Mouse (Mus musculus) liver, adult 2 months (tissue): Measurements from ENCODE around the gene 4931428L18Rik. TPM values are rescaled to one million over a fixed set of nuclear protein-coding genes. Genes with fewer than 3 reads are reported as not detected.

Experiments
- DNase-seq: peaks from one replicate; pipeline ENCODE4 v3.0.0-alpha.2; 2011; ENCODE audit warnings: low read depth, low spot score; ENCODE audit errors: extremely low read depth
- H3K27ac ChIP-seq: fragments of 200-500 bp; replicated peaks from 2 replicates; pipeline ENCODE4 v1.5.1; 2012; ENCODE audit warnings: low read depth, mild to moderate bottlenecking, control low read depth, inconsistent platforms, low read length; ENCODE audit not compliant: insufficient read depth
- H3K27me3 ChIP-seq: fragments of 200-500 bp; 2 replicates; pipeline ENCODE4 v1.6.1; 2012; ENCODE audit warnings: mild to moderate bottlenecking, moderate library complexity, low read length, inconsistent platforms; ENCODE audit not compliant: control insufficient read depth, insufficient read depth
- H3K36me3 ChIP-seq: fragments of 200-500 bp; 2 replicates; pipeline ENCODE4 v1.6.1; 2012; ENCODE audit warnings: low read length, inconsistent platforms; ENCODE audit not compliant: control insufficient read depth, insufficient read depth
- H3K4me1 ChIP-seq: fragments of 200-500 bp; 2 replicates; pipeline ENCODE4 v1.6.1; 2011; ENCODE audit warnings: low read length; ENCODE audit not compliant: control insufficient read depth, insufficient read depth
- H3K4me3 ChIP-seq: fragments of 200-500 bp; 2 replicates; pipeline ENCODE4 v1.5.1; 2011; ENCODE audit warnings: low read depth, mild to moderate bottlenecking, control low read depth, low read length, moderate library complexity; ENCODE audit not compliant: insufficient read depth
- H3K79me2 ChIP-seq: fragments of 200-500 bp; 2 replicates; pipeline ENCODE4 v1.6.1; 2012; ENCODE audit warnings: inconsistent platforms, mild to moderate bottlenecking, low read length, moderate library complexity; ENCODE audit not compliant: control insufficient read depth, insufficient read depth
- H3K9ac ChIP-seq: fragments of 200-500 bp; 2 replicates; pipeline ENCODE4 v1.6.1; 2012; ENCODE audit warnings: low read depth, mild to moderate bottlenecking, control low read depth, inconsistent platforms, low read length
- CTCF ChIP-seq: fragments of 200-500 bp; IDR thresholded peaks from 2 replicates; pipeline ENCODE4 v1.5.1; 2011; ENCODE audit warnings: low read depth, low read length, control low read depth
- POLR2A ChIP-seq: fragments of 200-500 bp; IDR thresholded peaks from 2 replicates; pipeline ENCODE4 v1.6.1; 2011; ENCODE audit warnings: low read length, control low read depth; ENCODE audit not compliant: insufficient read depth; ENCODE audit errors: extremely low read depth
- WGBS: fragments of 180-500 bp; shearing (Covaris S2); methylation state at CpG from one replicate; pipeline ENCODE4 v1.1.7; 2018; 5-methylcytosine and 5-hydroxymethylcytosine counted together
- polyA plus RNA-seq: library from polyadenylated mRNA; depleted of rRNA; stranded (reverse); fragments of >200 nt; gene quantifications from 2 replicates; pipeline ENCODE4 v1.2.3, GENCODE M21; 2012; rRNA removed
- total RNA-seq: library from RNA; depleted of rRNA; stranded (reverse); fragments of >200 nt; gene quantifications from 2 replicates; pipeline ENCODE4 v1.2.3, GENCODE M21; 2014; rRNA removed

Gene 4931428L18Rik
- total RNA-seq = 0.55 TPM in 1 of 2 replicates, not detected in the other
- 0.14 and 0.31 TPM in 2 replicates for polyA plus RNA-seq

GRCm38 (mm10) chr1:31222564-31222963 is at the start of gene 4931428L18Rik, which contains the start of gene Pih1d3:
Gene 4931428L18Rik, minus strand, starts transcription at chr1:31222684.
Gene Pih1d3, plus strand, starts transcription at chr1:31222838.
- TF ChIP-seq POLR2A (no peak), CTCF (no peak)

GRCm38 (mm10) chr1:31260218-31260923 is 37.9 kb upstream of the 4931428L18Rik start:
- no peak for DNase-seq
- Histone ChIP-seq H3K36me3 (no peaks in the 10 kb centered on the region), H3K27me3 (no peaks in the 10 kb centered on the region), H3K9ac (no peak overlapping the region), H3K4me3 (no peak overlapping the region), H3K27ac (no peak overlapping the region), H3K79me2 (no peaks in the 10 kb centered on the region), H3K4me1 (no peaks in the 10 kb centered on the region)
- 62% methylated on average over 10 of the region's 10 CpGs for WGBS
- TF ChIP-seq POLR2A = no peak
- no peak for TF ChIP-seq CTCF

More at GRCm38 (mm10) chr1:31222564-31222963, at the start of gene 4931428L18Rik, which contains the start of gene Pih1d3:
- H3K27me3 ChIP-seq = no peaks in the 10 kb centered on the region
- WGBS = 82% methylated on average over 7 of the region's 7 CpGs
- no peak within 1 kb of the TSS for H3K4me3 ChIP-seq
- no peaks in the 10 kb centered on the region for H3K79me2 ChIP-seq
- no peaks in the 10 kb centered on the region for H3K4me1 ChIP-seq
- H3K27ac ChIP-seq = no peak within 1 kb of the TSS
- H3K9ac ChIP-seq = no peak within 1 kb of the TSS
- DNase-seq = no peak
- no peaks in the 10 kb centered on the region for H3K36me3 ChIP-seq

GRCm38 (mm10) chr1:31233319-31234036 is 11.0 kb upstream of the 4931428L18Rik start:
- no peak overlapping the region for H3K9ac ChIP-seq
- H3K79me2 ChIP-seq = no peaks in the 10 kb centered on the region
- no peak for DNase-seq
- H3K36me3 ChIP-seq = no peaks in the 10 kb centered on the region
- no peak overlapping the region for H3K27ac ChIP-seq
- TF ChIP-seq POLR2A (no peak), CTCF (no peak)
- H3K4me1 ChIP-seq = no peaks in the 10 kb centered on the region
- no peak overlapping the region for H3K4me3 ChIP-seq
- no peaks in the 10 kb centered on the region for H3K27me3 ChIP-seq

GRCm38 (mm10) chr1:31220599-31221250 is 1.8 kb downstream of the 4931428L18Rik start:
- 87% methylated on average over 4 of the region's 4 CpGs for WGBS
- Histone ChIP-seq H3K36me3 (no peaks in the 10 kb centered on the region), H3K4me3 (no peak overlapping the region), H3K4me1 (no peaks in the 10 kb centered on the region), H3K27ac (no peak overlapping the region), H3K27me3 (no peaks in the 10 kb centered on the region), H3K79me2 (no peaks in the 10 kb centered on the region), H3K9ac (no peak overlapping the region)
- TF ChIP-seq POLR2A (no peak), CTCF (no peak)
- DNase-seq = no peak

- Histone ChIP-seq H3K27me3 (no peaks in the 10 kb centered on the region), H3K9ac (no peak overlapping the region), H3K36me3 (no peaks in the 10 kb centered on the region), H3K4me1 (no peaks in the 10 kb centered on the region), H3K79me2 (no peaks in the 10 kb centered on the region), H3K27ac (no peak overlapping the region), H3K4me3 (no peak overlapping the region)
- no peak for TF ChIP-seq POLR2A
- no peak for TF ChIP-seq CTCF
- 89% methylated on average over 1 of the region's 1 CpGs for WGBS
- no peak for DNase-seq
Observed at GRCm38 (mm10) chr1:31214831-31215230, 7.7 kb downstream of the 4931428L18Rik start.
